Mouse (Mus musculus): Measurements from ENCODE around the gene Tbc1d10c. TPM values are rescaled to one million over a fixed set of nuclear protein-coding genes. Genes with fewer than 3 reads are reported as not detected.

Gene Tbc1d10c
- polyA plus RNA-seq, 1 experiment from 2014 or later, result 0.31 TPM

GRCm38 (mm10) chr19:4226779-4227178, 35.7 kb upstream of the Tbc1d10c start:
- H3K9me3 ChIP-seq, result no peaks in the 10 kb centered on the region
- H3K9ac ChIP-seq, result no peak overlapping the region
- H3K27ac ChIP-seq, result no peak overlapping the region
- no peak overlapping the region for H3K4me2 ChIP-seq
- no peak overlapping the region for H3K4me3 ChIP-seq (replicated peaks)
- H3K27me3 ChIP-seq, result peaks cover 35% of the 10 kb centered on the region
- WGBS, result 87% methylated on average over 7 of the region's 7 CpGs
- peaks cover 4% of the 10 kb centered on the region; the same call in 1 of the 2 replicates for H3K4me1 ChIP-seq
- ATAC-seq (ENCODE audit: low FRiP score), result no peak
- H3K36me3 ChIP-seq (replicated peaks), result no peaks in the 10 kb centered on the region

GRCm38 (mm10) chr19:4222165-4222564, 31.1 kb upstream of the Tbc1d10c start:
- Histone ChIP-seq H3K9ac (no peak overlapping the region), H3K27ac (no peak overlapping the region), H3K4me1 (peaks cover 3% of the 10 kb centered on the region), H3K36me3 (replicated peaks) (no peaks in the 10 kb centered on the region), H3K9me3 (no peaks in the 10 kb centered on the region), H3K4me2 (no peak overlapping the region), H3K27me3 (peaks cover 29% of the 10 kb centered on the region), H3K4me3 (replicated peaks) (no peak overlapping the region)
- ATAC-seq (ENCODE audit: low FRiP score), result no peak
- WGBS, result 87% methylated on average over 11 of the region's 11 CpGs

GRCm38 (mm10) chr19:4220957-4221743, 30.1 kb upstream of the Tbc1d10c start:
- 54% methylated on average over 14 of the region's 14 CpGs for WGBS
- Histone ChIP-seq H3K9ac (no peak overlapping the region), H3K4me3 (replicated peaks) (no peak overlapping the region), H3K4me2 (no peak overlapping the region), H3K9me3 (no peaks in the 10 kb centered on the region), H3K36me3 (replicated peaks) (no peaks in the 10 kb centered on the region), H3K4me1 (peaks cover 10% of the 10 kb centered on the region), H3K27ac (no peak overlapping the region), H3K27me3 (peaks cover 39% of the 10 kb centered on the region)
- ATAC-seq (ENCODE audit: low FRiP score), result no peak

- Histone ChIP-seq H3K4me1 (peaks cover 16% of the 10 kb centered on the region), H3K9ac (no peak overlapping the region), H3K27me3 (peaks cover 46% of the 10 kb centered on the region), H3K4me2 (no peak overlapping the region), H3K36me3 (replicated peaks) (no peaks in the 10 kb centered on the region), H3K9me3 (no peaks in the 10 kb centered on the region), H3K27ac (no peak overlapping the region), H3K4me3 (replicated peaks) (no peak overlapping the region)
- 71% methylated on average over 4 of the region's 4 CpGs for WGBS
- no peak for ATAC-seq (ENCODE audit: low FRiP score)
Measured at GRCm38 (mm10) chr19:4220416-4220815, 29.3 kb upstream of the Tbc1d10c start.

- peaks cover 20% of the 10 kb centered on the region for H3K4me1 ChIP-seq
- no peak overlapping the region for H3K27ac ChIP-seq
- no peak overlapping the region for H3K4me2 ChIP-seq
- H3K36me3 ChIP-seq (replicated peaks), result no peaks in the 10 kb centered on the region
- no peak overlapping the region for H3K9ac ChIP-seq
- 82% methylated on average over 6 of the region's 6 CpGs for WGBS
- H3K27me3 ChIP-seq, result peaks cover 51% of the 10 kb centered on the region
- H3K9me3 ChIP-seq, result no peaks in the 10 kb centered on the region
- no peak for ATAC-seq (ENCODE audit: low FRiP score)
- no peak overlapping the region for H3K4me3 ChIP-seq (replicated peaks)
Measured at GRCm38 (mm10) chr19:4219943-4220342, 28.9 kb upstream of the Tbc1d10c start.

- 75% methylated on average over 1 of the region's 1 CpGs for WGBS
- Histone ChIP-seq H3K4me1 (peaks cover 32% of the 10 kb centered on the region), H3K27ac (no peak overlapping the region), H3K4me2 (no peak overlapping the region), H3K4me3 (replicated peaks) (no peak overlapping the region), H3K9me3 (no peaks in the 10 kb centered on the region), H3K27me3 (peaks cover 61% of the 10 kb centered on the region), H3K36me3 (replicated peaks) (no peaks in the 10 kb centered on the region), H3K9ac (no peak overlapping the region)
- no peak for ATAC-seq (ENCODE audit: low FRiP score)
Measured at GRCm38 (mm10) chr19:4218784-4219183, 27.7 kb upstream of the Tbc1d10c start.

- no peak overlapping the region for H3K4me2 ChIP-seq
- no peaks in the 10 kb centered on the region for H3K9me3 ChIP-seq
- 87% methylated on average over 11 of the region's 11 CpGs for WGBS
- no peak for ATAC-seq (ENCODE audit: low FRiP score)
- H3K27me3 ChIP-seq, result peaks cover 66% of the 10 kb centered on the region
- H3K27ac ChIP-seq, result no peak overlapping the region
- no peak overlapping the region for H3K9ac ChIP-seq
- peaks cover 37% of the 10 kb centered on the region for H3K4me1 ChIP-seq
- no peaks in the 10 kb centered on the region for H3K36me3 ChIP-seq (replicated peaks)
- no peak overlapping the region for H3K4me3 ChIP-seq (replicated peaks)
Measured at GRCm38 (mm10) chr19:4218293-4218692, 27.2 kb upstream of the Tbc1d10c start.

- Histone ChIP-seq H3K36me3 (replicated peaks) (no peaks in the 10 kb centered on the region), H3K9ac (no peak overlapping the region), H3K4me3 (replicated peaks) (no peak overlapping the region), H3K27ac (no peak overlapping the region), H3K4me1 (peaks cover 41% of the 10 kb centered on the region), H3K9me3 (no peaks in the 10 kb centered on the region), H3K27me3 (peaks cover 70% of the 10 kb centered on the region), H3K4me2 (no peak overlapping the region)
- WGBS, result 47% methylated on average over 3 of the region's 3 CpGs
- ATAC-seq (ENCODE audit: low FRiP score), result no peak
Measured at GRCm38 (mm10) chr19:4217855-4218254, 26.8 kb upstream of the Tbc1d10c start.

GRCm38 (mm10) chr19:4217140-4217539, 26.1 kb upstream of the Tbc1d10c start:
- Histone ChIP-seq H3K9me3 (no peaks in the 10 kb centered on the region), H3K9ac (no peak overlapping the region), H3K36me3 (replicated peaks) (no peaks in the 10 kb centered on the region), H3K4me1 (peaks cover 48% of the 10 kb centered on the region), H3K27ac (no peak overlapping the region), H3K4me3 (replicated peaks) (no peak overlapping the region), H3K27me3 (peaks cover 75% of the 10 kb centered on the region), H3K4me2 (no peak overlapping the region)
- no peak for ATAC-seq (ENCODE audit: low FRiP score)
- 9% methylated on average over 5 of the region's 5 CpGs for WGBS

GRCm38 (mm10) chr19:4216041-4216685, 25.1 kb upstream of the Tbc1d10c start:
- Histone ChIP-seq H3K27me3 (peaks cover 76% of the 10 kb centered on the region), H3K27ac (no peak overlapping the region), H3K36me3 (replicated peaks) (no peaks in the 10 kb centered on the region), H3K4me1 (peaks cover 52% of the 10 kb centered on the region), H3K4me2 (peak overlapping the region; percentile 13; the same call in 1 of the 2 replicates), H3K9me3 (no peaks in the 10 kb centered on the region), H3K9ac (0 out of 2 replicates have a peak overlapping the region, but pooled peaks have one; percentile 25), H3K4me3 (replicated peaks) (no peak overlapping the region)
- WGBS, result 25% methylated on average over 14 of the region's 14 CpGs
- ATAC-seq (ENCODE audit: low FRiP score), result no peak

GRCm38 (mm10) chr19:4215451-4215840, 24.4 kb upstream of the Tbc1d10c start:
- H3K27me3 ChIP-seq, result peaks cover 79% of the 10 kb centered on the region
- H3K9me3 ChIP-seq, result no peaks in the 10 kb centered on the region
- peaks cover 52% of the 10 kb centered on the region for H3K4me1 ChIP-seq
- no peaks in the 10 kb centered on the region for H3K36me3 ChIP-seq (replicated peaks)
- peak overlapping the region; percentile 73 for H3K9ac ChIP-seq
- under 1% methylated on average over 15 of the region's 21 CpGs for WGBS
- peak overlapping the region; percentile 60 for H3K4me3 ChIP-seq (replicated peaks)
- ATAC-seq (ENCODE audit: low FRiP score), result no peak
- H3K4me2 ChIP-seq, result peak overlapping the region; percentile 99
- no peak overlapping the region for H3K27ac ChIP-seq

- Histone ChIP-seq H3K9me3 (no peaks in the 10 kb centered on the region), H3K27me3 (peaks cover 82% of the 10 kb centered on the region), H3K4me3 (replicated peaks) (peak overlapping the region; percentile 60), H3K36me3 (replicated peaks) (no peaks in the 10 kb centered on the region), H3K4me1 (peaks cover 52% of the 10 kb centered on the region), H3K9ac (peak overlapping the region; percentile 73), H3K4me2 (peak overlapping the region; percentile 99), H3K27ac (no peak overlapping the region)
- ATAC-seq (ENCODE audit: low FRiP score), result peak; percentile 33; the same call in 1 of the 2 replicates
- under 1% methylated on average over 46 of the region's 81 CpGs for WGBS
Measured at GRCm38 (mm10) chr19:4214771-4215450, 23.8 kb upstream of the Tbc1d10c start.
